Mouse (Mus musculus): ENCODE measurements around the gene Tmem150a. TPM values are rescaled to one million over a fixed set of nuclear protein-coding genes. Genes with fewer than 3 reads are reported as not detected.

Tmem150a gene
- polyA plus RNA-seq, 1 experiment from 2014 or later, result 11.7 TPM

GRCm38 (mm10) chr6:72374206-72374605, 19.0 kb downstream of the Tmem150a start:
- no peak overlapping the region for H3K27ac ChIP-seq (ENCODE audit: low read depth)
- DNase-seq (ENCODE audit: low spot score) (no peak), ATAC-seq (replicated peaks; ENCODE audit: low FRiP score, low TSS enrichment, low read depth) (no peak)
- no peaks in the 10 kb centered on the region for H3K36me3 ChIP-seq (ENCODE audit: control insufficient read depth, insufficient read depth, low read length)
- no peaks in the 10 kb centered on the region for H3K9me3 ChIP-seq (ENCODE audit: control insufficient read depth, low read length)
- peaks cover 6% of the 10 kb centered on the region; the same call in 1 of the 2 replicates for H3K4me1 ChIP-seq (replicated peaks; ENCODE audit: control insufficient read depth, insufficient read depth, low read length)
- H3K9ac ChIP-seq (ENCODE audit: low read length), result no peak overlapping the region
- H3K27me3 ChIP-seq (replicated peaks; ENCODE audit: control insufficient read depth, insufficient read depth, low read length), result no peaks in the 10 kb centered on the region
- H3K4me3 ChIP-seq (ENCODE audit: low read depth, low read length), result no peak overlapping the region
- H3K4me2 ChIP-seq (ENCODE audit: low read length), result no peak overlapping the region
- 44% methylated on average over 7 of the region's 7 CpGs for WGBS

- Histone ChIP-seq H3K27ac (ENCODE audit: low read depth) (no peak overlapping the region), H3K4me1 (replicated peaks; ENCODE audit: control insufficient read depth, insufficient read depth, low read length) (peaks cover 6% of the 10 kb centered on the region; the same call in 1 of the 2 replicates), H3K27me3 (replicated peaks; ENCODE audit: control insufficient read depth, insufficient read depth, low read length) (0 out of 2 replicates have a peak, but pooled peaks cover 5% of the 10 kb centered on the region), H3K9me3 (ENCODE audit: control insufficient read depth, low read length) (no peaks in the 10 kb centered on the region), H3K36me3 (ENCODE audit: control insufficient read depth, insufficient read depth, low read length) (no peaks in the 10 kb centered on the region), H3K4me2 (ENCODE audit: low read length) (no peak overlapping the region), H3K4me3 (ENCODE audit: low read depth, low read length) (no peak overlapping the region), H3K9ac (ENCODE audit: low read length) (no peak overlapping the region)
- DNase-seq (ENCODE audit: low spot score) (no peak), ATAC-seq (replicated peaks; ENCODE audit: low FRiP score, low TSS enrichment, low read depth) (no peak)
- 70% methylated on average over 15 of the region's 15 CpGs for WGBS
Measured at GRCm38 (mm10) chr6:72374820-72375563, 19.7 kb downstream of the Tmem150a start.

GRCm38 (mm10) chr6:72378510-72379234, 23.4 kb downstream of the Tmem150a start:
- no peak overlapping the region for H3K4me2 ChIP-seq (ENCODE audit: low read length)
- H3K4me3 ChIP-seq (ENCODE audit: low read depth, low read length), result no peak overlapping the region

GRCm38 (mm10) chr6:72379377-72380130, 24.3 kb downstream of the Tmem150a start:
- peak overlapping the region; percentile 55 for H3K4me3 ChIP-seq (ENCODE audit: low read depth, low read length)
- no peaks in the 10 kb centered on the region for H3K36me3 ChIP-seq (ENCODE audit: control insufficient read depth, insufficient read depth, low read length)
- no peak for ATAC-seq (replicated peaks; ENCODE audit: low FRiP score, low TSS enrichment, low read depth)
- WGBS, result 49% methylated on average over 7 of the region's 7 CpGs
- H3K27me3 ChIP-seq (replicated peaks; ENCODE audit: control insufficient read depth, insufficient read depth, low read length), result 0 out of 2 replicates have a peak, but pooled peaks cover 8% of the 10 kb centered on the region
- H3K9me3 ChIP-seq (ENCODE audit: control insufficient read depth, low read length), result no peaks in the 10 kb centered on the region
- no peak for DNase-seq (ENCODE audit: low spot score)
- peak overlapping the region; percentile 65 for H3K4me2 ChIP-seq (ENCODE audit: low read length)
- no peak overlapping the region for H3K27ac ChIP-seq (ENCODE audit: low read depth)
- peak overlapping the region; percentile 62 for H3K9ac ChIP-seq (ENCODE audit: low read length)
- H3K4me1 ChIP-seq (replicated peaks; ENCODE audit: control insufficient read depth, insufficient read depth, low read length), result no peaks in the 10 kb centered on the region

More at GRCm38 (mm10) chr6:72378510-72379234, 23.4 kb downstream of the Tmem150a start:
- ATAC-seq (replicated peaks; ENCODE audit: low FRiP score, low TSS enrichment, low read depth) (no peak), DNase-seq (ENCODE audit: low spot score) (no peak)
- Histone ChIP-seq H3K27ac (ENCODE audit: low read depth) (no peak overlapping the region), H3K4me1 (replicated peaks; ENCODE audit: control insufficient read depth, insufficient read depth, low read length) (no peaks in the 10 kb centered on the region), H3K36me3 (ENCODE audit: control insufficient read depth, insufficient read depth, low read length) (no peaks in the 10 kb centered on the region), H3K9me3 (ENCODE audit: control insufficient read depth, low read length) (no peaks in the 10 kb centered on the region), H3K27me3 (replicated peaks; ENCODE audit: control insufficient read depth, insufficient read depth, low read length) (0 out of 2 replicates have a peak, but pooled peaks cover 8% of the 10 kb centered on the region), H3K9ac (ENCODE audit: low read length) (no peak overlapping the region)
- 90% methylated on average over 8 of the region's 8 CpGs for WGBS

GRCm38 (mm10) chr6:72380131-72380770, 25.0 kb downstream of the Tmem150a start, which contains the start of gene Vamp5:
TSS of gene Vamp5 (minus strand) at chr6:72380468.
- DNase-seq (ENCODE audit: low spot score), result peak; percentile 75
- ATAC-seq (replicated peaks; ENCODE audit: low FRiP score, low TSS enrichment, low read depth), result peak; percentile 67
- Histone ChIP-seq H3K9ac (ENCODE audit: low read length) (peak within 1 kb of the TSS; percentile 62), H3K27me3 (replicated peaks; ENCODE audit: control insufficient read depth, insufficient read depth, low read length) (0 out of 2 replicates have a peak, but pooled peaks cover 8% of the 10 kb centered on the region), H3K36me3 (ENCODE audit: control insufficient read depth, insufficient read depth, low read length) (peaks cover 5% of the 10 kb centered on the region), H3K4me3 (ENCODE audit: low read depth, low read length) (peak within 1 kb of the TSS; percentile 55), H3K27ac (ENCODE audit: low read depth) (no peak within 1 kb of the TSS), H3K9me3 (ENCODE audit: control insufficient read depth, low read length) (no peaks in the 10 kb centered on the region), H3K4me2 (ENCODE audit: low read length) (peak within 1 kb of the TSS; percentile 65), H3K4me1 (replicated peaks; ENCODE audit: control insufficient read depth, insufficient read depth, low read length) (no peaks in the 10 kb centered on the region)
- WGBS, result 2% methylated on average over 49 of the region's 49 CpGs

GRCm38 (mm10) chr6:72382494-72382893, 27.2 kb downstream of the Tmem150a start:
- no peak overlapping the region for H3K27ac ChIP-seq (ENCODE audit: low read depth)
- no peak overlapping the region for H3K4me3 ChIP-seq (ENCODE audit: low read depth, low read length)
- no peak overlapping the region for H3K4me2 ChIP-seq (ENCODE audit: low read length)
- no peaks in the 10 kb centered on the region for H3K4me1 ChIP-seq (replicated peaks; ENCODE audit: control insufficient read depth, insufficient read depth, low read length)
- ATAC-seq (replicated peaks; ENCODE audit: low FRiP score, low TSS enrichment, low read depth), result no peak
- H3K9ac ChIP-seq (ENCODE audit: low read length), result no peak overlapping the region
- 0 out of 2 replicates have a peak, but pooled peaks cover 8% of the 10 kb centered on the region for H3K27me3 ChIP-seq (replicated peaks; ENCODE audit: control insufficient read depth, insufficient read depth, low read length)
- DNase-seq (ENCODE audit: low spot score), result no peak
- H3K9me3 ChIP-seq (ENCODE audit: control insufficient read depth, low read length), result no peaks in the 10 kb centered on the region
- peaks cover 20% of the 10 kb centered on the region for H3K36me3 ChIP-seq (ENCODE audit: control insufficient read depth, insufficient read depth, low read length)
- WGBS, result 66% methylated on average over 6 of the region's 6 CpGs

GRCm38 (mm10) chr6:72383142-72383820, 28.0 kb downstream of the Tmem150a start:
- 82% methylated on average over 6 of the region's 6 CpGs for WGBS
- Histone ChIP-seq H3K9me3 (ENCODE audit: control insufficient read depth, low read length) (no peaks in the 10 kb centered on the region), H3K27me3 (replicated peaks; ENCODE audit: control insufficient read depth, insufficient read depth, low read length) (0 out of 2 replicates have a peak, but pooled peaks cover 8% of the 10 kb centered on the region), H3K4me3 (ENCODE audit: low read depth, low read length) (no peak overlapping the region), H3K4me1 (replicated peaks; ENCODE audit: control insufficient read depth, insufficient read depth, low read length) (peaks cover under 1% of the 10 kb centered on the region), H3K27ac (ENCODE audit: low read depth) (no peak overlapping the region), H3K36me3 (ENCODE audit: control insufficient read depth, insufficient read depth, low read length) (peaks cover 20% of the 10 kb centered on the region), H3K9ac (ENCODE audit: low read length) (no peak overlapping the region), H3K4me2 (ENCODE audit: low read length) (no peak overlapping the region)
- DNase-seq (ENCODE audit: low spot score), result no peak
- no peak for ATAC-seq (replicated peaks; ENCODE audit: low FRiP score, low TSS enrichment, low read depth)

Measured in intestine, embryonic 14.5 days (tissue).